Mouse (Mus musculus) bone marrow, adult 2 months (tissue): ENCODE measurements around the gene Sept7. TPM values are rescaled to one million over a fixed set of nuclear protein-coding genes. Genes with fewer than 3 reads are reported as not detected.
A peak's percentile ranks its signal among the peaks of the same experiment; 100 is the strongest.

ENCODE experiments used
- H3K27ac ChIP-seq: fragments of 200-500 bp; 2 replicates; pipeline ENCODE4 v1.5.1; 2012; ENCODE audit warnings: low read depth, mild to moderate bottlenecking, control low read depth, inconsistent platforms, low read length; ENCODE audit not compliant: control insufficient read depth, poor library complexity, insufficient read depth
- H3K4me1 ChIP-seq: fragments of 200-500 bp; 2 replicates; pipeline ENCODE4 v1.6.1; 2011; ENCODE audit warnings: low read length; ENCODE audit not compliant: control insufficient read depth, insufficient read depth
- H3K4me3 ChIP-seq: fragments of 200-500 bp; replicated peaks from 2 replicates; pipeline ENCODE3; 2011; ENCODE audit warnings: mild to moderate bottlenecking, low read depth, low read length, control low read depth; ENCODE audit not compliant: control insufficient read depth
- CTCF ChIP-seq: fragments of 200-500 bp; IDR thresholded peaks from 2 replicates; pipeline ENCODE4 v1.5.1; 2011; ENCODE audit warnings: low read length, control low read depth; ENCODE audit not compliant: control insufficient read depth, insufficient read depth
- POLR2A ChIP-seq: fragments of 200-500 bp; IDR thresholded peaks from 2 replicates; pipeline ENCODE4 v1.6.1; 2011; ENCODE audit warnings: low read depth, mild to moderate bottlenecking, control low read depth, low read length, borderline replicate concordance; ENCODE audit not compliant: control insufficient read depth
- WGBS: fragments of 180-500 bp; shearing (Covaris S2); methylation state at CpG from one replicate; pipeline ENCODE4 v1.1.7; 2018; 5-methylcytosine and 5-hydroxymethylcytosine counted together
- polyA plus RNA-seq: library from polyadenylated mRNA; stranded (reverse); fragments of >200 nt; gene quantifications from 2 replicates; pipeline ENCODE4 v1.2.4, GENCODE M21; 2011; ENCODE audit warnings: low replicate concordance; ENCODE audit not compliant: missing spikeins, insufficient read depth, insufficient read length

Gene Sept7
- polyA plus RNA-seq, 1 experiment = 75.9 TPM

- H3K4me1 ChIP-seq = no peaks in the 10 kb centered on the region
- 93% methylated on average over 3 of the region's 3 CpGs for WGBS
- TF ChIP-seq CTCF (no peak), POLR2A (no peak)
These were observed 5.7 kb upstream of the Sept7 start for GRCm38 (mm10) chr9:25246508-25246907.

GRCm38 (mm10) chr9:25251174-25251573 is 1.1 kb upstream of the Sept7 start:
- no peaks in the 10 kb centered on the region; the same call in 1 of the 2 replicates for H3K4me1 ChIP-seq
- peak overlapping the region; percentile 98 for H3K27ac ChIP-seq
- WGBS = 2% methylated on average over 6 of the region's 6 CpGs
- H3K4me3 ChIP-seq = peak overlapping the region; percentile 98
- TF ChIP-seq POLR2A (no peak), CTCF (no peak)

More at GRCm38 (mm10) chr9:25246508-25246907, 5.7 kb upstream of the Sept7 start:
- Histone ChIP-seq H3K27ac (no peak overlapping the region), H3K4me3 (no peak overlapping the region)

GRCm38 (mm10) chr9:25251611-25252282 is 492 bp upstream of the Sept7 start:
- Histone ChIP-seq H3K4me1 (no peaks in the 10 kb centered on the region; the same call in 1 of the 2 replicates), H3K4me3 (peak overlapping the region; percentile 98), H3K27ac (peak overlapping the region; percentile 98)
- WGBS = under 1% methylated on average over 41 of the region's 41 CpGs
- peak; percentile 49; the same call in 1 of the 2 replicates for TF ChIP-seq POLR2A
- TF ChIP-seq CTCF = no peak

- Histone ChIP-seq H3K27ac (peak overlapping the region; percentile 98), H3K4me1 (no peaks in the 10 kb centered on the region; the same call in 1 of the 2 replicates), H3K4me3 (peak overlapping the region; percentile 98)
- 1% methylated on average over 73 of the region's 78 CpGs for WGBS
- no peak for TF ChIP-seq CTCF
- TF ChIP-seq POLR2A = no peak
These were observed 679 bp downstream of the Sept7 start for GRCm38 (mm10) chr9:25252759-25253477.

- Histone ChIP-seq H3K4me1 (no peaks in the 10 kb centered on the region; the same call in 1 of the 2 replicates), H3K27ac (peak overlapping the region; percentile 98), H3K4me3 (peak overlapping the region; percentile 98)
- TF ChIP-seq CTCF = no peak
- TF ChIP-seq POLR2A = no peak
- WGBS = 0% methylated on average over 3 of the region's 3 CpGs
These were observed 1.2 kb downstream of the Sept7 start for GRCm38 (mm10) chr9:25253478-25253824.

- 83% methylated on average over 3 of the region's 3 CpGs for WGBS
- TF ChIP-seq CTCF = no peak
- TF ChIP-seq POLR2A = no peak
- H3K4me1 ChIP-seq = no peaks in the 10 kb centered on the region; the same call in 1 of the 2 replicates
- no peak overlapping the region for H3K27ac ChIP-seq
- no peak overlapping the region for H3K4me3 ChIP-seq
These were observed 8.2 kb downstream of the Sept7 start for GRCm38 (mm10) chr9:25260411-25260810.

GRCm38 (mm10) chr9:25260979-25261378 is 8.7 kb downstream of the Sept7 start:
- Histone ChIP-seq H3K4me1 (no peaks in the 10 kb centered on the region; the same call in 1 of the 2 replicates), H3K4me3 (no peak overlapping the region), H3K27ac (no peak overlapping the region)
- TF ChIP-seq POLR2A (no peak), CTCF (no peak)

GRCm38 (mm10) chr9:25262087-25262486 is 9.8 kb downstream of the Sept7 start:
- H3K27ac ChIP-seq = no peak overlapping the region
- no peak overlapping the region for H3K4me3 ChIP-seq
- H3K4me1 ChIP-seq = no peaks in the 10 kb centered on the region; the same call in 1 of the 2 replicates
- 26% methylated on average over 1 of the region's 1 CpGs for WGBS
- TF ChIP-seq POLR2A (no peak), CTCF (no peak)
